Mouse (Mus musculus) stomach, postnatal 0 days (tissue): Measurements from ENCODE around the gene Nfil3.

Experiments used
- CTCF ChIP-seq: IDR thresholded peaks from 2 replicates; pipeline ENCODE4 v1.5.1; 2016; ENCODE audit warnings: antibody characterized with exemption, low read depth, mild to moderate bottlenecking, moderate library complexity
- EP300 ChIP-seq: optimal IDR thresholded peaks from 2 replicates; pipeline ENCODE3; 2016; ENCODE audit warnings: antibody characterized with exemption

GRCm38 (mm10) chr13:52919790-52920352, 61.0 kb downstream of the Nfil3 start:
- TF ChIP-seq CTCF (no peak), EP300 (no peak)
